Mouse (Mus musculus) heart, embryonic 16.5 days (tissue): ENCODE measurements at regions not wholly inside any gene's neighbourhood (a gene's known extent, or its start where the extent isn't known, plus 50 kb on each side); places are given as distances from the start of the nearest gene placed in this dataset.

Experiments used
- ATAC-seq: fragments of 200-750 bp; cut with Nextera tagmentation; replicated peaks from 2 replicates; pipeline ENCODE4 v1.8.0; 2017; ENCODE audit warnings: moderate number of reproducible peaks; ENCODE audit not compliant: insufficient read depth, low FRiP score; ENCODE audit errors: extremely low read depth
- H3K27ac ChIP-seq: fragments of 300-500 bp; sonication (generic); 2 replicates; pipeline ENCODE4 v1.5.1; 2014; ENCODE audit warnings: mild to moderate bottlenecking, low read length, control low read depth, moderate library complexity
- H3K27me3 ChIP-seq: fragments of 300-500 bp; sonication (generic); 2 replicates; pipeline ENCODE4 v1.6.1; 2014; ENCODE audit warnings: low read length, mixed read lengths; ENCODE audit not compliant: control insufficient read depth, insufficient read depth
- H3K36me3 ChIP-seq: fragments of 300-500 bp; sonication (generic); 2 replicates; pipeline ENCODE4 v1.6.1; 2014; ENCODE audit not compliant: control insufficient read depth, insufficient read depth
- H3K4me1 ChIP-seq: fragments of 300-500 bp; sonication (generic); 2 replicates; pipeline ENCODE4 v1.6.1; 2014; ENCODE audit warnings: low read length, mixed read lengths; ENCODE audit not compliant: control insufficient read depth, insufficient read depth
- H3K4me2 ChIP-seq: fragments of 300-500 bp; sonication (generic); 2 replicates; pipeline ENCODE4 v1.6.1; 2014; ENCODE audit warnings: low read depth, mild to moderate bottlenecking, control low read depth, low read length
- H3K4me3 ChIP-seq: fragments of 300-500 bp; sonication (generic); 2 replicates; pipeline ENCODE4 v1.5.1; 2014; ENCODE audit warnings: mild to moderate bottlenecking, control low read depth, low read length
- H3K9ac ChIP-seq: fragments of 300-500 bp; sonication (generic); 2 replicates; pipeline ENCODE4 v1.6.1; 2014; ENCODE audit warnings: low read length, control low read depth
- H3K9me3 ChIP-seq: fragments of 300-500 bp; sonication (generic); replicated peaks from 2 replicates; pipeline ENCODE4 v1.6.1; 2016; ENCODE audit warnings: low read length; ENCODE audit not compliant: control insufficient read depth
- WGBS: fragments of 180-500 bp; shearing (Covaris S2); extraction: QIAGEN DNeasy Blood & Tissue Kit; methylation state at CpG from one replicate; pipeline ENCODE4 v1.1.7; 2014; 5-methylcytosine and 5-hydroxymethylcytosine counted together

DNA sequence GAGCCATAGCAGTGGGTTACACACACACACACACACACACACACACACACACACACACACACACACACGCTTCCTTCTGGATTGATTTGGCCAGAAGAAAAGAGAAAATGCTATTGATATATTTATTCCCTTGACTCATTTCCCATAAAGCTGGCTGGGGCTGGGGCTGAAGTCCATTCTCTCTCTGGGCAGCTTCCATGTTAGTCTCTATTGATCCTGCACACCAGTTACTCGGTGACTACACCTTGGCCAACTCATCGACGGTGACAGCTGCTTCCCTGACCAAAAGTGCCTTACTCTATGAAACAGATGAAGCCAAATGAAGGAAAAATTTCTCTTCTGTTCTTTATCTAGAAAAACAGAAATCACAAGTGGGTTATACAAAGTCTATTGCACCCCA, 82.1 kb downstream of the Snx18 start:
- Histone ChIP-seq H3K4me1 (no peaks in the 10 kb centered on the region), H3K27me3 (no peaks in the 10 kb centered on the region), H3K4me2 (no peak overlapping the region), H3K9ac (no peak overlapping the region), H3K9me3 (no peaks in the 10 kb centered on the region), H3K4me3 (no peak overlapping the region), H3K36me3 (no peaks in the 10 kb centered on the region), H3K27ac (no peak overlapping the region)
- 83% methylated on average over 4 of the region's 4 CpGs for WGBS
- ATAC-seq, result no peak

DNA sequence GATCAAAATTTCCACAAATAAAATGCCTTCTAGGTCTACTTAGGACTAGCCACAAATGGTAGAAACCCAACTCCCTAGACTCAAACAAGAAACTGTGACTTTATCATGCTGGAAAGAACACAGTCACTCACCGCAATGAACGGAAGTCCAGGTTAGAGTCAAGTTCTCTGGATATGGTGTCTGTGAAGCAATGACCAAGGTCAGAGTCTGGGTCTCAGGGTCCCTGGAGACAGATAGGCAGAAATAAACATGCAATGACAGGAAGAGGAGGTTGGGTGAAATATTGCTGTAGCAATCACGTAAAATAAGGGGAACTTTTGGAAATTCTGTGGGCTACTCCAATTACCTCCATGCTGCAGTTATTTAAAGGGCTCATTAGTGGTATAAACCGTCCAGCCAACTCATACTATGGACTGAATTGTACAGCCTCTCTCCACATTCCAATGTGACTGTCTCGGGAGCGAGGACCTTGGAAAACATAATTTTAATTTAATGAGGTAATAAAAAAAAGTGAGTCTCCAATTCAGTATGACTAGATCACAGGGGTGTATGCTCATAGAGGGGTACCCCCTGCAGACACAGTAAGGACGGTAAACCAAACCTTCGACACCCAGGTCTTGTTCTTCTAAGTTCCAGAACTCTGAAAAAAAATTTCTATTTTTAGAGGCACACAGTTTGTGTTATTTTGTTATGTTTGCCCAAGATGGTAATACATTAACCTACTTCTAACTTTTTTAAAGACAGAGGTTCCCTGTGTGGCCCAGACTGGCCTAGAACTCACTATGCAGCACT, 83.5 kb downstream of the Snx18 start:
- H3K4me2 ChIP-seq, result no peak overlapping the region
- H3K27me3 ChIP-seq, result no peaks in the 10 kb centered on the region
- no peak overlapping the region for H3K27ac ChIP-seq
- H3K36me3 ChIP-seq, result no peaks in the 10 kb centered on the region
- 76% methylated on average over 8 of the region's 8 CpGs for WGBS
- H3K4me1 ChIP-seq, result no peaks in the 10 kb centered on the region
- no peak for ATAC-seq
- H3K9ac ChIP-seq, result no peak overlapping the region
- H3K9me3 ChIP-seq, result no peaks in the 10 kb centered on the region
- H3K4me3 ChIP-seq, result no peak overlapping the region

DNA sequence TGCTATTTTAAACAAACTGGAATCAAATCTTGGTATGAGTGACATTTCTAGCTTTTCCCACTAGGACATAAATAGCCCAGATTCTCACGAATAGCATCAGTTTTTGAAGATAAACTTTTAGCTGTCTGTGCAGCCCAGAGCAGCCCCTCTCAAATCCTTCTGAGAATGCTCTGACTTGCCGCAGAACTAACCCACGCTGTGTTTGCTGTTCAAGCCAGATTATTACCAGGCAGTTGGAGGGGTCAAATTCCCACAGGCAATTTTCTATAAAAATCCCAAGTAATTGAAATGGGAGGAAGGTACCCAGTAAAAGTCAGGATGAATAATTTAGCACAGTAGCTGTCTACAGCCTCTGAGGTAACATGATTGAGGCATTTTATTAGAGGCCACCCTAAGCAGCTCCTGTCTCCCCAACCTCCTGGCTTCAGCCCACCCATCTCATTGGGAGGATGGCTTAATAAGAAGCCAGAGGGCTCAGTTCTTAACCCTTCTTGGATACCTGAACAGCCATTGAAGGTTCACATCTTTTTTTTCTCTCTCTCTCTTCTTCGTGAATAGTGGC, 84.4 kb downstream of the Snx18 start:
- 51% methylated on average over 4 of the region's 4 CpGs for WGBS
- Histone ChIP-seq H3K36me3 (no peaks in the 10 kb centered on the region), H3K9ac (no peak overlapping the region), H3K9me3 (no peaks in the 10 kb centered on the region), H3K27me3 (no peaks in the 10 kb centered on the region), H3K4me1 (no peaks in the 10 kb centered on the region), H3K4me3 (no peak overlapping the region), H3K27ac (no peak overlapping the region), H3K4me2 (no peak overlapping the region)
- no peak for ATAC-seq

DNA sequence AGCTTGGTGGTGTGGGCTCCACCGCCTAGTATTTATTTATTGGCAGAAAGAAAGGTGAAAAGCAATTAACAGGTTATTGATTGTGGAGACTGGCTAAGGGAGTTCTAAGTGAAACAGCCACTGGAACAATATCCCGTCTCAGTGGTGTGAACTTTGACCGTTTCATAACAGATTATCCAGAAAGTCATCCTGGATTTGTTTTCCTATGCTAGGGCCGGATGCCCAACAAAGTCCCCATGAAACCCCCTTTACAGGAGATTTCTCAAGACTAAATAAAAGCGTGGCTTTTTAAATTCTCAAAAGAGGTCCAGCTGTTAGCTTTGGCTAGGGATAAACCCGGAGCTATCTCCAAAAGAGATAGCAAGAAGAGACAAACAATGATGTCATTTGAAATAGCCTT, 91.4 kb downstream of the Snx18 start:
- Histone ChIP-seq H3K4me1 (0 out of 2 replicates have a peak, but pooled peaks cover 2% of the 10 kb centered on the region), H3K9ac (no peak overlapping the region), H3K4me3 (no peak overlapping the region), H3K4me2 (no peak overlapping the region), H3K27me3 (no peaks in the 10 kb centered on the region), H3K9me3 (no peaks in the 10 kb centered on the region; the same call in 1 of the 2 replicates), H3K27ac (no peak overlapping the region), H3K36me3 (no peaks in the 10 kb centered on the region)
- 56% methylated on average over 6 of the region's 6 CpGs for WGBS
- ATAC-seq, result peak; percentile 58

DNA sequence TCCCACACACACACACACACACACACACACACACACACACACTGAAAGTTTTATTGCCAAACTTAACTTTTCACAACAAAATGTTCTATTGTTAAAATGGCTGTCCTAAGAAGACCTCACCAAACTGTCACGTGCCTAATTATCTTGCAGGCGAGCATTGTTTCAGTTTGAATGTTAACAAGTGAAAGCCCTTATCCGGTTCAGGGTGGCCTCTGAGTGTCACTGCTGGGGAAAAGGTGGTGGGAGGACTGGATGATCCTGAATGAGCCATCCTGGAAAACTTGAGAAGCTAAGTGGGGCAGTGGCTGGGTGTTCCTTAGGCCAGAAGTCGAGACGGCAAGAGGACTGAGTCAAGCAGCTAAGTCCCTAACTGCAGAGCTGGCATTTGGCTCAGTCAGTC, 94.9 kb downstream of the Snx18 start:
- H3K36me3 ChIP-seq, result no peaks in the 10 kb centered on the region
- H3K4me3 ChIP-seq, result no peak overlapping the region
- no peak for ATAC-seq
- no peaks in the 10 kb centered on the region; the same call in 1 of the 2 replicates for H3K9me3 ChIP-seq
- no peaks in the 10 kb centered on the region for H3K27me3 ChIP-seq
- no peak overlapping the region for H3K27ac ChIP-seq
- whole genome bisulfite sequencing, result 70% methylated on average over 5 of the region's 5 CpGs
- no peak overlapping the region for H3K4me2 ChIP-seq
- H3K4me1 ChIP-seq, result 0 out of 2 replicates have a peak, but pooled peaks cover 2% of the 10 kb centered on the region
- H3K9ac ChIP-seq, result no peak overlapping the region

DNA sequence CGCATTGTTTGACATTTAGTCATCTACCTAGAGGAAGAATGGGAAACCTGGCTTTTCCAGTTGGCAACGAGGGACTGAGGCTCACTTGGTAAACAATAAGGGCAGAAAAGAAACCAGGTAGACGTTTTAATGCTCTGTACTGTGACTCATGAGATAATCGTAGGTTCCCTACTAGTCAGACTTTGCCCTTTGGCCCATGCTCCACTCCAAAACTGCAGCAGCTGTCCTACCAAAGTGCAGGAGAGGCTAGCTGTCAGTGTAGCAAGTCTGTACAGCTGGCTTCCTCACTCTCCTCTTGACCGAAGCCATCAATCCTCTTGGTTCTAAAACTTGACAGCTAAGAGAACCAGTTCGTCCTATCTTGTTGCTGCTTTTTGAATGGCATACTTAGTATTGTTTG, 100.2 kb downstream of the Snx18 start:
- WGBS, result 76% methylated on average over 6 of the region's 6 CpGs
- no peak for ATAC-seq
- H3K4me2 ChIP-seq, result no peak overlapping the region
- no peaks in the 10 kb centered on the region; the same call in 1 of the 2 replicates for H3K9me3 ChIP-seq
- peaks cover 4% of the 10 kb centered on the region; the same call in 1 of the 2 replicates for H3K4me1 ChIP-seq
- no peaks in the 10 kb centered on the region for H3K27me3 ChIP-seq
- H3K36me3 ChIP-seq, result no peaks in the 10 kb centered on the region
- H3K4me3 ChIP-seq, result no peak overlapping the region
- no peak overlapping the region for H3K9ac ChIP-seq
- H3K27ac ChIP-seq, result no peak overlapping the region

DNA sequence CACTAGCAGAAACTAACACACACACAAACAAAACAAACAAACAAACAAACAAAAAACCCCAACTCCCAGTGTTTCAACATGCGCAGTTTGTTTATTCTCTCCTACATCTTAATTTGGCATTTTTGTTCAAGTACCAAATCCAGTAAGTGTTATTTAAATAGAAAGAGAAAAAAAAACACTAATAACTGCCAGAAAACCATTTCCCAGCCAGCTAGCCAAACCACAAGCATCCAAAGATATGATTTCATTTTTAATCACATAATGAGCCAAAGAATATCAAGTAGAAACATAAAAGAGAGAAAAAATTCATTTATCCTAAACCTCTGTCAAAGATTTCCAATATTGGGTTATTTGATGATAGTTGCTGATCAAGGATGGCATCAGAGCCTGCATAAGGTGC, 102.3 kb downstream of the Snx18 start:
- WGBS, result 84% methylated on average over 1 of the region's 1 CpGs
- Histone ChIP-seq H3K9ac (no peak overlapping the region), H3K27me3 (no peaks in the 10 kb centered on the region), H3K27ac (no peak overlapping the region), H3K4me3 (no peak overlapping the region), H3K4me2 (no peak overlapping the region), H3K9me3 (no peaks in the 10 kb centered on the region), H3K4me1 (peaks cover 4% of the 10 kb centered on the region; the same call in 1 of the 2 replicates), H3K36me3 (no peaks in the 10 kb centered on the region)
- ATAC-seq, result no peak

DNA sequence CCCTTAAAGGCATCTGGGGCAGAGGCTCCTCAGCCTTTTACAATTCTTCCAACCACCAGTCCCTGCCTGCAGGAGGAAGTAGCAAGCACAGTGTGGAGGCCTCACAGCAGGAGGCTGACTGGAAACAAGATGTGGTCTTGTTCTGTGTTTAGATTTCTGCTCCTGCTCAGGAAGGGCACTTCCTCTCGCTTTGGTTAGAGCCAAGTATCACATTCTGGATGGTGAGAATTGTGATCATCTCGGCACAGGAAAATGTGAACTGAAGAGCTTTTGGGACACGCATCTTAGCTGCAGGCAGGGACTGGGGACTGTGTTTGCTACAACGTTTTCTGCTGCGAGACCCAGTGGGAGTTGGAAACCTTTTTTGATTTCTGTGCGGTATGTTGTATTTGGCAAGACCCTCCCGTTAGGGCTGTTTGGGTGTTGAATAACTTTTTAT, 103.2 kb downstream of the Snx18 start:
- Histone ChIP-seq H3K27me3 (no peaks in the 10 kb centered on the region), H3K36me3 (no peaks in the 10 kb centered on the region), H3K4me2 (no peak overlapping the region; the same call in 1 of the 2 replicates), H3K4me1 (peaks cover 4% of the 10 kb centered on the region; the same call in 1 of the 2 replicates), H3K9ac (no peak overlapping the region), H3K27ac (peak overlapping the region; percentile 55), H3K4me3 (no peak overlapping the region), H3K9me3 (no peaks in the 10 kb centered on the region)
- ATAC-seq, result peak; percentile 58
- WGBS, result 37% methylated on average over 7 of the region's 7 CpGs

DNA sequence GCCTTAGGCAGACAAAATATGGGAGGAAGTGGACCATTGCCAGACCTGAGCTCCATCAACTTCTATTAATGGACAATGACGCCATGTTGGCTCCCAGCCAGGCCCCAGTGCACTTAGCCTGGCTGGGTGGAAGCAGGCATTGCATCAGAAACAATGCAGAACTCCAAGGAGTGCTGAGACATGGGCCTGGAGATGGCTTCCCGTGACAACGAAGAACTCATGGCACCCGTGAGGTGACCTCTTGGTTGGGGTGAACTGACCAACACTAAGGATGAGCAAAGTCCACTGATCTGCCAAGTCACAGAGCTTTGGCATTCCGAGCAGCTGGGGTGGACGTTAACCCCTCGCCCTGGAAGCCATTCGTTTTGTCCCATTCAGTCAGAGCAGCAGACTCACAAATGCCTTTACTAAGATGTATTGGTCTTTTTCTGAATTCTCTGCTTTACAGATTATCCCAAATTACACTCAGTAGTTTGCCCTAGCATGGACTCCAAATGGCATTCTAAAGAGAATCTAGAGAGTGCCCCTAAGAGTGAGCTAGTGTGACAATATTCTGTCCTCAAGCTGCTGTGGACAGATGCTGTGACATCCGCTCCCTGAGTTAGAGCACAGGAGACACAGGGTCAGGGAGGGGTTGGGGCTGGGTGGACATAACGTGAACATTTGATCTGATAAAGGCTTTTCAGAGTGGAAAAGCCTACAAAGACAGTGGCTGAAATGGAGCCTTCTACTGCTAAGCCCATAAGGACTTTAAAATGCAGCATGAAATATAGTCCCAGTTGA, 108.8 kb downstream of the Snx18 start:
- Histone ChIP-seq H3K4me2 (no peak overlapping the region), H3K9me3 (no peaks in the 10 kb centered on the region), H3K36me3 (no peaks in the 10 kb centered on the region), H3K4me1 (peaks cover 15% of the 10 kb centered on the region), H3K4me3 (no peak overlapping the region), H3K9ac (peak overlapping the region; percentile 2; the same call in 1 of the 2 replicates), H3K27me3 (no peaks in the 10 kb centered on the region), H3K27ac (peak overlapping the region; percentile 65)
- WGBS, result 35% methylated on average over 10 of the region's 10 CpGs
- peak; percentile 96 for ATAC-seq
